Mouse (Mus musculus): ENCODE results near the gene Shroom3. TPM values are rescaled to one million over a fixed set of nuclear protein-coding genes. Genes with fewer than 3 reads are reported as not detected.
A peak's percentile ranks its signal among the peaks of the same experiment; 100 is the strongest.

The Shroom3 gene
- polyA plus RNA-seq, 1 experiment from 2014 or later: 8.0 TPM

- ATAC-seq: no peak
These were observed 184.0 kb downstream of the Shroom3 start for GRCm38 (mm10) chr5:92867253-92867652.

GRCm38 (mm10) chr5:92868231-92868630 lies 185.0 kb downstream of the Shroom3 start:
- Histone ChIP-seq H3K4me2 (replicated peaks; ENCODE audit: low read depth) (no peak overlapping the region), H3K36me3 (ENCODE audit: control insufficient read depth, insufficient read depth) (no peaks in the 10 kb centered on the region), H3K9ac (ENCODE audit: low read depth, low read length) (no peak overlapping the region), H3K9me3 (ENCODE audit: control insufficient read depth) (no peaks in the 10 kb centered on the region), H3K4me1 (replicated peaks; ENCODE audit: control insufficient read depth, insufficient read depth, low read length) (no peaks in the 10 kb centered on the region), H3K4me3 (ENCODE audit: low read depth, low read length) (no peak overlapping the region), H3K27ac (ENCODE audit: low read depth, low read length) (no peak overlapping the region), H3K27me3 (replicated peaks; ENCODE audit: control insufficient read depth, insufficient read depth, low read length) (no peaks in the 10 kb centered on the region)
- TF ChIP-seq CTCF (IDR thresholded peaks at IDR 0.05; ENCODE audit: low read depth): no peak
- no peak for ATAC-seq
- 80% methylated on average over 2 of the region's 2 CpGs for WGBS

More at GRCm38 (mm10) chr5:92867253-92867652, 184.0 kb downstream of the Shroom3 start:
- Histone ChIP-seq H3K27ac (ENCODE audit: low read depth, low read length) (no peak overlapping the region), H3K27me3 (replicated peaks; ENCODE audit: control insufficient read depth, insufficient read depth, low read length) (no peaks in the 10 kb centered on the region), H3K9me3 (ENCODE audit: control insufficient read depth) (no peaks in the 10 kb centered on the region), H3K9ac (ENCODE audit: low read depth, low read length) (no peak overlapping the region), H3K4me1 (replicated peaks; ENCODE audit: control insufficient read depth, insufficient read depth, low read length) (no peaks in the 10 kb centered on the region), H3K36me3 (ENCODE audit: control insufficient read depth, insufficient read depth) (no peaks in the 10 kb centered on the region), H3K4me2 (replicated peaks; ENCODE audit: low read depth) (no peak overlapping the region), H3K4me3 (ENCODE audit: low read depth, low read length) (no peak overlapping the region)
- WGBS: 55% methylated on average over 4 of the region's 4 CpGs
- TF ChIP-seq CTCF (IDR thresholded peaks at IDR 0.05; ENCODE audit: low read depth): no peak

DNA sequence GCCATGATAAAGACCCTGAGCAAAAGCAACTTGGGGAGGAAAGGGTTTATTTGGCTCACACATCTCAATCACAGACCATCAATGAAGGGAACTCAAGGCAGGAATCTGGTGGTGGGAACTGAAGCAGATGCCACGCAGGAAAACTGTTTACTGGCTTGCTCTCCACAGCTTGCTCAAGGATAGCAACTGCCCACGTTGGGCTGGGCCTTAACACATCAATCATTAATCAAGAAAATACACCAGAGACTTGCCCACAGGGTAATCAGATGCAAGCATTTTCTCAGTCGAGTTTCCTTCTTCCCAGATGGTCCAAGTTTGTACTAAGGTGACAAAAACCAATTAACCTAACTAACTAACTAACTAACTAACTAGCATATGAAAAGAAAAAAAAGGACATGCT lies 187.8 kb downstream of the Shroom3 start:
- Histone ChIP-seq H3K4me2 (replicated peaks; ENCODE audit: low read depth) (no peak overlapping the region), H3K9ac (ENCODE audit: low read depth, low read length) (no peak overlapping the region), H3K4me3 (ENCODE audit: low read depth, low read length) (no peak overlapping the region), H3K27ac (ENCODE audit: low read depth, low read length) (no peak overlapping the region), H3K4me1 (replicated peaks; ENCODE audit: control insufficient read depth, insufficient read depth, low read length) (no peaks in the 10 kb centered on the region), H3K27me3 (replicated peaks; ENCODE audit: control insufficient read depth, insufficient read depth, low read length) (no peaks in the 10 kb centered on the region), H3K9me3 (ENCODE audit: control insufficient read depth) (no peaks in the 10 kb centered on the region), H3K36me3 (ENCODE audit: control insufficient read depth, insufficient read depth) (no peaks in the 10 kb centered on the region)
- no peak for TF ChIP-seq CTCF (IDR thresholded peaks at IDR 0.05; ENCODE audit: low read depth)
- ATAC-seq: no peak
- 24% methylated on average over 3 of the region's 3 CpGs for WGBS

DNA sequence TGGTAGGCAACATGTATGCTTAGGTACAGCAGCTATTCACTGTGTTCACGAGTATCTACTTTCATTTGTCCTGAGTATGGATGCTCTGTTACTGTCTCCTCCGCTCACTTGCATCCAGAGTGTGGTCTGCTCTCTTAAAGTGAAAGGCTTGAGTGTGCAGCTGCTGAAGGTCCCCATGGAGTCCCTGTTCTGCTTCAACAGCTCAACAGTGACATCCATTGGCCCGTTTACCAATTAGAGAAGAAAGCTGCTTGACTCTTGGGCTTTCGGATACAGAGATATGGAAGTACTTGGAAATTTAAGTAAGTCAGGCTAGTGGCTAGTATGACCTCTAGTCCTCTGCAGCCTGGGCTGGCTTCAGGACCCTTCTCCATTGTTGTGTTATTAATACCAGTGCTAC lies 188.9 kb downstream of the Shroom3 start:
- Histone ChIP-seq H3K4me2 (replicated peaks; ENCODE audit: low read depth) (no peak overlapping the region), H3K36me3 (ENCODE audit: control insufficient read depth, insufficient read depth) (no peaks in the 10 kb centered on the region), H3K4me1 (replicated peaks; ENCODE audit: control insufficient read depth, insufficient read depth, low read length) (no peaks in the 10 kb centered on the region), H3K9ac (ENCODE audit: low read depth, low read length) (no peak overlapping the region), H3K9me3 (ENCODE audit: control insufficient read depth) (no peaks in the 10 kb centered on the region), H3K27me3 (replicated peaks; ENCODE audit: control insufficient read depth, insufficient read depth, low read length) (no peaks in the 10 kb centered on the region), H3K27ac (ENCODE audit: low read depth, low read length) (no peak overlapping the region), H3K4me3 (ENCODE audit: low read depth, low read length) (no peak overlapping the region)
- peak; percentile 49 for TF ChIP-seq CTCF (IDR thresholded peaks at IDR 0.05; ENCODE audit: low read depth)
- 71% methylated on average over 4 of the region's 4 CpGs for WGBS
- no peak for ATAC-seq

DNA sequence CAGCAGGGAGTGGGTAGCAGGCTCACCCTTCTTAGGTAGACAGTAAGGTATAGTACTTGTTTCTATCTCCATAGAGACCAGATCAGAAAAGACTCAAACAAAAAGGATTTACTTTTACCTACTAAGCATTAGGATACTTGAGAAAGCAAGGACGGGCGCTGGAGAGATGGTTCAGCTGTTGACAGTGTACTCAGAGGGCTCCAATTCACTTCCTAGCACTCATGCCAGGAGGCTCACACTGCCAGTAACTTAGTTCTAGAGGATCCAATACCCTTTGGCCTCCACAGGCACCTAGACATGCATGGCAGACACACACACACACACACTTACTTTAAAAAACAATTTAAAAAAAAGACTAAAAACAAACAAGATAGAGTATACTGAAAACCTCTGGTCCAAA lies 189.8 kb downstream of the Shroom3 start:
- Histone ChIP-seq H3K9ac (ENCODE audit: low read depth, low read length) (no peak overlapping the region), H3K27ac (ENCODE audit: low read depth, low read length) (no peak overlapping the region), H3K4me2 (replicated peaks; ENCODE audit: low read depth) (no peak overlapping the region), H3K4me1 (replicated peaks; ENCODE audit: control insufficient read depth, insufficient read depth, low read length) (no peaks in the 10 kb centered on the region), H3K27me3 (replicated peaks; ENCODE audit: control insufficient read depth, insufficient read depth, low read length) (no peaks in the 10 kb centered on the region), H3K9me3 (ENCODE audit: control insufficient read depth) (no peaks in the 10 kb centered on the region), H3K36me3 (ENCODE audit: control insufficient read depth, insufficient read depth) (no peaks in the 10 kb centered on the region), H3K4me3 (ENCODE audit: low read depth, low read length) (no peak overlapping the region)
- no peak for TF ChIP-seq CTCF (IDR thresholded peaks at IDR 0.05; ENCODE audit: low read depth)
- 81% methylated on average over 2 of the region's 2 CpGs for WGBS
- ATAC-seq: no peak

DNA sequence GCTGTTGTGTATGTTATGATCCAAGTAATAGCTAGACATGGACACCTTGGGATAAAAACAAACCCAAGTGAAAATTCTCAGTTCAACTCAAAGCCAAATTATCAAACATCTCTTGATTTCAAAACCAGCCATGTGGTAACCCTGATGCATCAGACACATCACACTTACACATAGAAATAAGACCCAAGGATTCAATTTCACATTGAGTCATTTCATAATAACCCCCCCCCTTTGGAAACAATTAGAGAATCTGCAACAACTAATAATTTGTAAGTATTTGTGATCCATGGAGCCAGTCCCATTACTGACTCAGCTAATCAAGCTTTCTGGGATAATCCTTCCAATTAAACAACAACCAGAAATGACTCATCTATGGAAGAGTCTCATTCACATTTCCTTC lies 190.3 kb downstream of the Shroom3 start:
- H3K4me3 ChIP-seq (ENCODE audit: low read depth, low read length): no peak overlapping the region
- no peak for ATAC-seq
- H3K4me2 ChIP-seq (replicated peaks; ENCODE audit: low read depth): no peak overlapping the region
- H3K9me3 ChIP-seq (ENCODE audit: control insufficient read depth): no peaks in the 10 kb centered on the region
- TF ChIP-seq CTCF (IDR thresholded peaks at IDR 0.05; ENCODE audit: low read depth): no peak
- no peaks in the 10 kb centered on the region for H3K27me3 ChIP-seq (replicated peaks; ENCODE audit: control insufficient read depth, insufficient read depth, low read length)
- H3K36me3 ChIP-seq (ENCODE audit: control insufficient read depth, insufficient read depth): no peaks in the 10 kb centered on the region
- H3K9ac ChIP-seq (ENCODE audit: low read depth, low read length): no peak overlapping the region
- 0 out of 2 replicates have a peak, but pooled peaks cover 2% of the 10 kb centered on the region for H3K4me1 ChIP-seq (replicated peaks; ENCODE audit: control insufficient read depth, insufficient read depth, low read length)
- H3K27ac ChIP-seq (ENCODE audit: low read depth, low read length): no peak overlapping the region

GRCm38 (mm10) chr5:92875836-92876235 lies 192.6 kb downstream of the Shroom3 start:
- H3K27me3 ChIP-seq (replicated peaks; ENCODE audit: control insufficient read depth, insufficient read depth, low read length): no peaks in the 10 kb centered on the region
- H3K9me3 ChIP-seq (ENCODE audit: control insufficient read depth): no peaks in the 10 kb centered on the region
- ATAC-seq: no peak
- H3K9ac ChIP-seq (ENCODE audit: low read depth, low read length): no peak overlapping the region
- H3K4me2 ChIP-seq (replicated peaks; ENCODE audit: low read depth): no peak overlapping the region
- 97% methylated on average over 10 of the region's 10 CpGs for WGBS
- H3K4me1 ChIP-seq (replicated peaks; ENCODE audit: control insufficient read depth, insufficient read depth, low read length): peaks cover 2% of the 10 kb centered on the region; the same call in 1 of the 2 replicates
- H3K27ac ChIP-seq (ENCODE audit: low read depth, low read length): no peak overlapping the region
- H3K36me3 ChIP-seq (ENCODE audit: control insufficient read depth, insufficient read depth): no peaks in the 10 kb centered on the region
- no peak overlapping the region for H3K4me3 ChIP-seq (ENCODE audit: low read depth, low read length)
- no peak for TF ChIP-seq CTCF (IDR thresholded peaks at IDR 0.05; ENCODE audit: low read depth)
